Mouse (Mus musculus) limb, embryonic 13.5 days (tissue): ENCODE data around the gene Zfp951. TPM values are rescaled to one million over a fixed set of nuclear protein-coding genes. Genes with fewer than 3 reads are reported as not detected.
"Not testable (repeated sequence)": the region's sequence is repeated elsewhere in the genome, so short reads cannot be mapped to it uniquely, and the experiment has no call there.

Source experiments
- ATAC-seq: fragments of 200-750 bp; cut with Nextera tagmentation; 2 replicates; pipeline ENCODE4 v1.8.0; 2017; ENCODE audit warnings: low read depth, moderate number of reproducible peaks, moderate TSS enrichment; ENCODE audit not compliant: low FRiP score
- H3K27ac ChIP-seq: fragments of 300-500 bp; sonication (generic); 2 replicates; pipeline ENCODE4 v1.5.1; 2015; ENCODE audit warnings: inconsistent platforms, mild to moderate bottlenecking, moderate library complexity
- H3K27me3 ChIP-seq: fragments of 300-500 bp; sonication (generic); 2 replicates; pipeline ENCODE4 v1.6.1; 2015; ENCODE audit warnings: mild to moderate bottlenecking, inconsistent platforms
- H3K36me3 ChIP-seq: fragments of 300-500 bp; sonication (generic); 2 replicates; pipeline ENCODE4 v1.6.1; 2015; ENCODE audit warnings: inconsistent platforms, mild to moderate bottlenecking, moderate library complexity
- H3K4me1 ChIP-seq: fragments of 300-500 bp; sonication (generic); 2 replicates; pipeline ENCODE4 v1.6.1; 2015; ENCODE audit warnings: inconsistent platforms
- H3K4me2 ChIP-seq: fragments of 300-500 bp; sonication (generic); replicated peaks from 2 replicates; pipeline ENCODE4 v1.6.1; 2015; ENCODE audit warnings: inconsistent platforms, mild to moderate bottlenecking, moderate library complexity
- H3K4me3 ChIP-seq: fragments of 300-500 bp; sonication (generic); 2 replicates; pipeline ENCODE4 v1.5.1; 2015; ENCODE audit warnings: moderate library complexity, mild to moderate bottlenecking, inconsistent platforms
- H3K9ac ChIP-seq: fragments of 300-500 bp; sonication (generic); 2 replicates; pipeline ENCODE4 v1.6.1; 2015; ENCODE audit warnings: mild to moderate bottlenecking, inconsistent platforms
- H3K9me3 ChIP-seq: fragments of 300-500 bp; sonication (generic); 2 replicates; pipeline ENCODE4 v1.6.1; 2016; ENCODE audit warnings: inconsistent platforms
- WGBS: fragments of 180-500 bp; shearing (Covaris S2); methylation state at CpG from one replicate; pipeline ENCODE4 v1.1.7; 2015; 5-methylcytosine and 5-hydroxymethylcytosine counted together
- polyA plus RNA-seq: library from polyadenylated mRNA; unstranded; fragments of >200 nt; fragmentation: Nextera tagmentation; extraction: Ambion mirVana; gene quantifications from 2 replicates; pipeline ENCODE4 v1.2.1, GENCODE M21; 2015

Zfp951 gene
- polyA plus RNA-seq: 2.7 and 3.2 TPM in 2 replicates

DNA sequence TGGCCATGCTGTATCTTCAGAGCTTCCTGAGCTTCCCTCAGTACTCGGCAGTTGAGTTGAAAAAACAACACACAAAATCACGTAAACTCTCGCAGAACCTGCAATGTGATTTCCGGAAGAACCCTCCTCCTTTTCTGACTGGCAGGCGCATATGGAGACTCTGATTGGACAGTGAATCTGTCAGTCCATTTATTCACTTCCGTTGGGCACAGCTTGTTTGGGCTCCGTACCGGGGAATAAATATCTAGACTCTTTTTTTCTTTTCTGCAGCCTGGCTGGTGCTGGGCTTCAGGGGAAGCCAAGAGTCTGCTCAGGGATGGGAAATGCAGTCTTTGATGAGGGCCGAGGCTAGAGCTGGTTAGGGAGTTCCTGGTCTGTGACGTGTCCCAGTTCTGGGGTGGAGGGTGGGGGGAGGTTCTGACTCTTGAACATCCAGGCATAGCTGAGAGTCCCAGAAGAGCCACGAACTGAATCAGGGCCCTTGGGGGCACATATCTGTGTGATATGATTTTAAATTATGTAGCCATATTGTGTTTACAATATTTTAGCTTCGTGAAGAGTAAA is at the start of gene Zfp951:
Gene Zfp951, minus strand, starts transcription at position 109 of the 564 bp plus-strand sequence.
- H3K27ac ChIP-seq, H3K9ac ChIP-seq, H3K4me2 ChIP-seq, H3K36me3 ChIP-seq, H3K27me3 ChIP-seq, H3K4me1 ChIP-seq: not testable (repeated sequence)
- Histone ChIP-seq H3K9me3 (peaks cover 16% of the 10 kb centered on the region; the same call in 1 of the 2 replicates), H3K4me3 (peak within 1 kb of the TSS; percentile 34)
- 27% methylated on average over 11 of the region's 12 CpGs for WGBS
- ATAC-seq: peak; percentile 76

GRCm38 (mm10) chr5:104906556-104906955 is 46.7 kb upstream of the Zfp951 start:
- not testable (repeated sequence) for H3K9ac ChIP-seq, H3K27me3 ChIP-seq, H3K36me3 ChIP-seq, ATAC-seq, H3K4me2 ChIP-seq, H3K4me1 ChIP-seq, H3K4me3 ChIP-seq, H3K27ac ChIP-seq, H3K9me3 ChIP-seq
- WGBS: 84% methylated on average over 5 of the region's 5 CpGs

DNA sequence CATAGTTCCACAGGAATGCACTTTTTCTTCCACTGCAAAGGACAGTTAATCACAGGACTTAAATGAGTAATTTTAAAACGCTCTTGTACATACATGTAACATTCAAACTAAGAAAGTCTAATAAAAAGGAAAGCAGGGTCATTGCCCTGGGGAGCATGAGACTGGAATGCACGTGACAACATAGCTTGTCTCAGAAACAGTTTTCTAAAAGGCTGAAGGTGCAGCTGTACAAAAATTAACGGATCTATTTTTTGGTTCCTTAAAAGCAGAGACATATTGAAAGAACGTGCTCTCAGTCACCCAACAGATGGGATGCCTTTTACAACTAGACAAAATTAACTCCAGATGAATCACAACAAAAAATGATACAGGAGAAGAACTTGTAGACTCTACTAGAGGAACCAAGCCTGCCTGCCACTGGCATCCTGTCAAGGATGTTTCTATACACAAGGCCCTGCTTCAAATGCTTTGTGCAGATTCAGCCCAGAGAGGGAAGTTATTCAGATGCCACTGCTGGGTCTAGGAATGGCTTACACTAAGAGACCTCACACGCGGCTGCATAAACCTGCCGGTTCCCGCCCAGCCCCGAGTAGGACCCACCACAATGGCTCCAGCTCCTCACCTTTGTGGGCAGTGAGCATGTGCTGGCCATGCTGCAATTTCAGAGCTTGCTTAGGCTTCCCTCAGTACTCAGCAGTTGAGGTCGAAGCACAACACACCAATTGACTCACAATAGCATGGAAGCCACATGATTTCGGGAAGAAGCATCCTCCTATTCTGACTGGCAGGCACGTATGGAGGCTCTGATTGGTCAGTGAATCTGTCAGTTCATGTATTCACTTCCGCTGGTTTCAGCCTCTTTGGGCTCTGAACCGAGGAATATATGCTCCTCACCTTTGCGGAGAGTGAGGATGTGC is 567 bp downstream of the Zfp951 start:
- H3K4me3 ChIP-seq: peak overlapping the region; percentile 34
- not testable (repeated sequence) for H3K27ac ChIP-seq, H3K27me3 ChIP-seq, H3K4me1 ChIP-seq, H3K9ac ChIP-seq, H3K36me3 ChIP-seq, H3K4me2 ChIP-seq
- peak; percentile 59 for ATAC-seq
- WGBS: 45% methylated on average over 10 of the region's 15 CpGs
- H3K9me3 ChIP-seq: peaks cover 21% of the 10 kb centered on the region; the same call in 1 of the 2 replicates

- H3K4me1 ChIP-seq, H3K27me3 ChIP-seq, H3K36me3 ChIP-seq, H3K4me2 ChIP-seq, ATAC-seq, H3K27ac ChIP-seq, H3K9ac ChIP-seq, H3K4me3 ChIP-seq: not testable (repeated sequence)
- 87% methylated on average over 3 of the region's 3 CpGs for WGBS
- H3K9me3 ChIP-seq: peaks cover 37% of the 10 kb centered on the region
These were observed 5.3 kb downstream of the Zfp951 start for GRCm38 (mm10) chr5:104854546-104854945.

- H3K27me3 ChIP-seq: no peaks in the 10 kb centered on the region
- no peak overlapping the region for H3K4me2 ChIP-seq
- no peaks in the 10 kb centered on the region for H3K4me1 ChIP-seq
- H3K27ac ChIP-seq: no peak overlapping the region
- H3K4me3 ChIP-seq: no peak overlapping the region
- H3K36me3 ChIP-seq: no peaks in the 10 kb centered on the region; the same call in 1 of the 2 replicates
- no peak for ATAC-seq
- peaks cover 43% of the 10 kb centered on the region for H3K9me3 ChIP-seq
- no peak overlapping the region for H3K9ac ChIP-seq
These were observed 26.5 kb downstream of the Zfp951 start for GRCm38 (mm10) chr5:104833330-104833729.

- Histone ChIP-seq H3K9me3 (peaks cover 52% of the 10 kb centered on the region), H3K4me3 (no peak overlapping the region), H3K4me1 (no peaks in the 10 kb centered on the region), H3K36me3 (no peaks in the 10 kb centered on the region; the same call in 1 of the 2 replicates), H3K4me2 (no peak overlapping the region), H3K27ac (no peak overlapping the region), H3K27me3 (no peaks in the 10 kb centered on the region), H3K9ac (no peak overlapping the region)
- WGBS: 73% methylated on average over 1 of the region's 1 CpGs
- ATAC-seq: no peak
These were observed 30.3 kb downstream of the Zfp951 start for GRCm38 (mm10) chr5:104829611-104830010.

DNA sequence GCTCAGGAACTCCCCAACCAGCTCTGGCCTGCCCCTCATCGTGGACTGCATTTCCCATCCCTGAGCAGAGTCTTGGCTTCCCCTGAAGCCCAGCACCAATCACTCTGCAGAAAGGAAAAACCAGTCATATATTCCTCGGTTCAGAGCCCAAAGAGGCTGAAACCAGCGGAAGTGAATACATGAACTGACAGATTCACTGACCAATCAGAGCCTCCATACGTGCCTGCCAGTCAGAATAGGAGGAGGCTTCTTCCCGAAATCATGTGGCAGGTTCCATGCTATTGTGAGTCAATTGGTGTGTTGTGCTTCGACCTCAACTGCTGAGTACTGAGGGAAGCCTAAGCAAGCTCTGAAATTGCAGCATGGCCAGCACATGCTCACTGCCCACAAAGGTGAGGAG is 89.7 kb downstream of the Zfp951 start:
- not testable (repeated sequence) for H3K27ac ChIP-seq, H3K9ac ChIP-seq, H3K4me2 ChIP-seq, H3K4me3 ChIP-seq, H3K36me3 ChIP-seq, H3K27me3 ChIP-seq, H3K4me1 ChIP-seq, ATAC-seq
- H3K9me3 ChIP-seq: peaks cover 14% of the 10 kb centered on the region; the same call in 1 of the 2 replicates
- 80% methylated on average over 6 of the region's 6 CpGs for WGBS

Other genes with a start within 250 kb of the Zfp951 start
- 0.56 and 0.82 TPM in 2 replicates for gene Abcg3, start 122.6 kb upstream of the Zfp951 start, polyA plus RNA-seq